Mouse (Mus musculus): ENCODE results near the gene Cyp3a13.

- TF ChIP-seq CTCF (IDR thresholded peaks at IDR 0.05; ENCODE audit: insufficient read depth, low read depth, low read length) = no peak
- TF ChIP-seq POLR2A (IDR thresholded peaks at IDR 0.05; ENCODE audit: insufficient read depth, low read depth, low read length) = no peak
Observed at GRCm38 (mm10) chr5:137966492-137966891, 45.1 kb upstream of the Cyp3a13 start.

Measured in olfactory bulb, adult 2 months (tissue).